Mouse (Mus musculus) thymus, adult 2 months (tissue): ENCODE data around the gene Tpmt. TPM values are rescaled to one million over a fixed set of nuclear protein-coding genes. Genes with fewer than 3 reads are reported as not detected.

Source experiments
- DNase-seq: peaks from one replicate; pipeline ENCODE4 v3.0.0; 2021
- H3K27ac ChIP-seq: fragments of 200-500 bp; 2 replicates; pipeline ENCODE4 v1.5.1; 2012; ENCODE audit warnings: low read length, control low read depth; ENCODE audit not compliant: control insufficient read depth, insufficient read depth
- H3K27me3 ChIP-seq: fragments of 200-500 bp; 2 replicates; pipeline ENCODE4 v1.6.1; 2012; ENCODE audit warnings: mild to moderate bottlenecking, low read length, moderate library complexity, mixed read lengths; ENCODE audit not compliant: control insufficient read depth, insufficient read depth
- H3K36me3 ChIP-seq: fragments of 200-500 bp; 2 replicates; pipeline ENCODE4 v1.6.1; 2012; ENCODE audit warnings: mild to moderate bottlenecking, low read length, moderate library complexity; ENCODE audit not compliant: control insufficient read depth, insufficient read depth
- H3K4me1 ChIP-seq: fragments of 200-500 bp; replicated peaks from 2 replicates; pipeline ENCODE4 v1.6.1; 2012; ENCODE audit warnings: low read length; ENCODE audit not compliant: control insufficient read depth, insufficient read depth
- H3K4me3 ChIP-seq: fragments of 200-500 bp; 2 replicates; pipeline ENCODE4 v1.5.1; 2012; ENCODE audit warnings: mild to moderate bottlenecking, low read length, control low read depth, moderate library complexity; ENCODE audit not compliant: control insufficient read depth, insufficient read depth
- CTCF ChIP-seq: fragments of 200-500 bp; IDR thresholded peaks from 2 replicates; pipeline ENCODE4 v1.5.1; 2012; ENCODE audit warnings: mild to moderate bottlenecking, control low read depth, low read length, moderate library complexity, borderline replicate concordance; ENCODE audit not compliant: control insufficient read depth, poor library complexity, insufficient read depth; ENCODE audit errors: extremely low read depth
- POLR2A ChIP-seq: fragments of 200-500 bp; IDR thresholded peaks from 2 replicates; pipeline ENCODE4 v1.6.1; 2012; ENCODE audit warnings: mild to moderate bottlenecking, low read length, control low read depth, moderate library complexity; ENCODE audit not compliant: control insufficient read depth, poor library complexity, insufficient read depth; ENCODE audit errors: extremely low read depth
- WGBS: fragments of 180-500 bp; shearing (Covaris S2); methylation state at CpG from one replicate; pipeline ENCODE4 v1.1.7; 2018; 5-methylcytosine and 5-hydroxymethylcytosine counted together
- polyA plus RNA-seq: library from polyadenylated mRNA; depleted of rRNA; stranded (reverse); fragments of >200 nt; gene quantifications from 2 replicates; pipeline ENCODE4 v1.2.3, GENCODE M21; 2012

Gene Tpmt
- polyA plus RNA-seq, 1 experiment: 2.1 TPM

DNA sequence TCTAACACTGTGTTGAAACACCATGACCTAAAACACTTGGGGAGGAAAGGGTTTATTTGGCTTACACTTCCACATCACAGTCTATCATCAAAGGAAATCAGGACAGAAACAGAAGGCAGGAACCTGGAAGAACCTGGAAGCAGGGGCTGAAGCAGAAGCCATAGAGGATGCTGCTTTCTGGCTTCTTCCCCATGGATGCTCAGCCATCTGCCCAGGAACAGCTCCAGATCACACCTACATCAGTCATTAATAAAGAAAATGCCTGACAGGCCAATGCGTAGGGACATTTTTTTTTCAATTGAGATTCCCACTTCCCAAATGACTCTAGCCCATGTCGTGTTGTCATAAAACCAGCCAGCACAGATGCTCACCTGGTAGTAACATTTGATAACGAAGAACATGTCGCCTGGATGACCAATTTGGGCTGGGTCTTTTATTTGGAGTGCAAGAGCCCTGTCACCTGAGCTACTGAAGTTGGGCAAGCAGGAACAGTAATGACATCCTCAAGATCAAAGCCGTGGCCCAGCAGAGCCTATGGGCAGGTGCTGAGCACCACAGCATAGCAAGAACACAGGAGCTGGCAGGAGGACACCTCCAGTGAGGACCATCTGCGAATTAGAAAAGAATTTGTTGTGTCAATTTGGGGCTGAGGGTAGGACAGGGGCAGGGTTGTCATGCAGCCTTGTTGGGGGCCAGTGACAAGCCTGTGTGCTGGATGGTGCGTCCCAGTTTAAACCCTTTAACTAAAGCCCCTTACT lies 51.8 kb downstream of the Tpmt start:
- TF ChIP-seq POLR2A (no peak), CTCF (no peak)
- no peaks in the 10 kb centered on the region for H3K27me3 ChIP-seq
- H3K27ac ChIP-seq: no peak overlapping the region
- no peaks in the 10 kb centered on the region for H3K4me1 ChIP-seq
- H3K4me3 ChIP-seq: no peak overlapping the region
- no peak for DNase-seq
- no peaks in the 10 kb centered on the region for H3K36me3 ChIP-seq
- WGBS: 93% methylated on average over 7 of the region's 7 CpGs

DNA sequence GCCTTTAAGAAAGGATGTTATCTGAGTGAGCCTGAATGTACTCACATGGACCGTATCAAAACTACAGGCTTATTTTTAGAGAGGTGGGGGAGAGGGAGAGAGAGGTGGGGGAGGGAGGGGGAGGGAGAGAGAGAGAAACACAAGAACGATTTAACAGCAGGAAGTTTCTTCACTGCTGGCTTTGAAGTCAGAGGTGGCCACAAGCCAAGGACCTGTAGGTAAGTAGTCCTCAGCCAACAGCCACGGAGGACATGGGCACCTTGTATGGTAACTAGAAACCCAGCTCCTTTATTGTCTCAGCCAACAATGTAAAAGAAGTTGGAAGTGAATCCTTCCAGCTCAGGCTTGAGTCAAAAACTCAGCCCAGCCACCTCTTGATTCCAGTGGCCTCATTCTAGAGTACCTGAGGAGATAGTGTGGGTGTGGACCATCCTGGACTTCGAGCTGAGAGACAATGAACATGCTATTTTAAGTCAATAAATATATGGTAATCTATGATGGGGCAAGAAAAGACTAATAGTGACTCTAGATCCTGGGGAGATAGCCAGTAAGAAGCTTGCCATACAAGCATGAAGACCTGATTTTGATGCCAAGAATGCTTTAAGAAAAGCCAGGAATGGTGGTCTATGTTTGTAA lies 54.0 kb downstream of the Tpmt start:
- WGBS: 13% methylated on average over 4 of the region's 4 CpGs
- H3K4me3 ChIP-seq: no peak overlapping the region
- no peaks in the 10 kb centered on the region for H3K36me3 ChIP-seq
- no peaks in the 10 kb centered on the region for H3K4me1 ChIP-seq
- no peak for TF ChIP-seq POLR2A
- no peak for TF ChIP-seq CTCF
- H3K27me3 ChIP-seq: no peaks in the 10 kb centered on the region
- no peak overlapping the region for H3K27ac ChIP-seq
- DNase-seq: no peak

DNA sequence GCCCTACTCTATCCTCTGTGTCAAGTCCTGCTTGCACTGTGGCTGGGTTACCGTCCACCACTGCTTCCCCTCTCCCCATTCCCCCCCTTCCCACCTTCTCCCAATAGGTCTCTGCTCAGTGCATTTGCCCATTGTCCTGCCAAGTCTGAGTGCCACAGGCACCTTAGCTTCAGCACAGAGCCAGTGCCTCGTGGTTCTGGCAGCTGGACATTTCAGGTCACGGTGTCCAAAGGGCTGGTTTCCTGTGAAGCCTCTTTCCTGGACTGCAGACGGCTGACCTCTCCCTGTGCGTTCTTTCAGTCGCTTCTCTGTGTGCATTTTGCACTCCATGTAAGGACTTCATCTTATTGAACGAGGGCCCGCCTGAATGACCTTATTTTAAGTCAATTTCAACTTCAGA lies 56.6 kb downstream of the Tpmt start:
- H3K27me3 ChIP-seq: no peaks in the 10 kb centered on the region
- H3K4me3 ChIP-seq: no peak overlapping the region
- no peak overlapping the region for H3K27ac ChIP-seq
- no peaks in the 10 kb centered on the region; the same call in 1 of the 2 replicates for H3K4me1 ChIP-seq
- H3K36me3 ChIP-seq: no peaks in the 10 kb centered on the region
- WGBS: 93% methylated on average over 8 of the region's 8 CpGs
- DNase-seq: no peak
- no peak for TF ChIP-seq CTCF

DNA sequence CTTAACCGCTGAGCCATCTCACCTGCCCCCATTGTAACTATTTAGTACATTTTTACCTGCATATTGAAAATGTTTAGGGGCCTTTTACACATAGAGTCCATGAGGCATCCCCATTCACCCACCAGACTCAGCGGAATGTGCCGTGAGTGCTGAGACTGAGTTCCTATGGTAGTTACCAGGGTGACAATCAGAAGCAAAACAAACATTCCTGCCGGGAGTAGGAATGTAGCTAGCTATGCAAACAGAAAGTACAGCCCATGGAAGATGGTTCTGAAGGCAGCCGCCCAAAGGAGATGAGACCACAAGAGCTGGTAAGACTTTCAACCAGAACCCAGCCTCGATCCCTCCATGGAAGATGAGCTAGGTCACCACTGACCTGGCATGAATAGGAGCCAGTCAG lies 58.3 kb downstream of the Tpmt start:
- no peaks in the 10 kb centered on the region; the same call in 1 of the 2 replicates for H3K4me1 ChIP-seq
- WGBS: 91% methylated on average over 6 of the region's 6 CpGs
- DNase-seq: no peak
- no peaks in the 10 kb centered on the region for H3K27me3 ChIP-seq
- TF ChIP-seq POLR2A (no peak), CTCF (no peak)
- no peak overlapping the region for H3K4me3 ChIP-seq
- no peaks in the 10 kb centered on the region for H3K36me3 ChIP-seq
- no peak overlapping the region for H3K27ac ChIP-seq

DNA sequence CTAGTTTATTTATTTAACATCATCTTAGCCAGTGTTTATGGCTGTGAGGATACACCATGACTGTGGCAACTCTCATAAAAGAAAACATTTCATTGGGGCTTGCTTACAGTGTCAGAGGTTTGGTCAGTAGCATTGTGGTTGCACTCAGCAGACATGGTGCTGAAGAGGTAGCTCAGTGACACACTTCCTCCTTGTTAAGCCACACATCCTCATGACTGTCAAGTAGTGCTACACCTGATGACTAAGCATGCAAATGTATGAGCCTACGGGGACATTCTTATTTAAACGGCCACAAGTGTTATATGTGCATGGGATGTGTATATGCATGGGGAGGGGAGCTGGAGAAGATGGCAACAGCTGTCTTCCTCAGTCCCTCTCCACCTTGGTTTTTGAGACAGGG lies 60.7 kb downstream of the Tpmt start:
- no peak for DNase-seq
- 8% methylated on average over 2 of the region's 2 CpGs for WGBS
- no peaks in the 10 kb centered on the region for H3K36me3 ChIP-seq
- H3K27ac ChIP-seq: no peak overlapping the region
- no peaks in the 10 kb centered on the region; the same call in 1 of the 2 replicates for H3K4me1 ChIP-seq
- no peak for TF ChIP-seq POLR2A
- TF ChIP-seq CTCF: no peak
- no peak overlapping the region for H3K4me3 ChIP-seq
- no peaks in the 10 kb centered on the region for H3K27me3 ChIP-seq

DNA sequence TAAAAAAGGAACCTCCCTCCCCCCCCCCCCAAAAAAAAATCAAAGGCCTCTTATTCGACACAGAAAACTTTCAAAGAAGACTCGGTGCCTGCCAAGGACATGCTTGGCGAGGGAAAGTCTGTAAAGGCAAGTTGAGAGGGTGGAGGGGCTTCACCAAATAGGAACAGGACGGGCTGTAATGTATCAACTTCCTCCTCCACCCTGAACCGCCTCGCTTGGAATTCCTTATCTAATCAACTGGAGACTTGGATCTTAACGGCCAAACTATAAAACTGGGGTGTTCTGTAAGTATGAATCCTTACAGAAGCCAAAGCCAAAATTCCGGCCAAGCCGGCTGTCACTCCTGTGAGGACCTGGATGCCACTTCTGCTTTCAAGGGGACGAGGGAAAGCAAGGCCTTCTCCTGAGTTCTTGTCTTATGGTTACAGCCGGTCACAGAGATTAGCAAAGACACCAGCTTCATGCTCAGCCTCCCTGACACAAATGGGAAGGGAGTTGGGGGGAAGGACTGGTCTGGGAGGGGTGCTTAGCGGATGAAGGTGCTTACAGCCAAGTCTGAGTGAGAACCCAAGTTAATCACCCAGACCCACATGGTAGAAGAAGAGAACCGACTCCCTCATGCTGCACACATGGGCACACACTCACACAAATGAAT lies 64.6 kb downstream of the Tpmt start:
- no peak for DNase-seq
- TF ChIP-seq POLR2A (no peak), CTCF (no peak)
- Histone ChIP-seq H3K4me1 (no peaks in the 10 kb centered on the region; the same call in 1 of the 2 replicates), H3K4me3 (no peak overlapping the region), H3K27me3 (no peaks in the 10 kb centered on the region), H3K36me3 (no peaks in the 10 kb centered on the region), H3K27ac (no peak overlapping the region)
- 58% methylated on average over 13 of the region's 13 CpGs for WGBS
